Mouse (Mus musculus) neural tube, embryonic 15.5 days (tissue): ENCODE data around the gene Ptn. TPM values are rescaled to one million over a fixed set of nuclear protein-coding genes. Genes with fewer than 3 reads are reported as not detected.

Experiments used
- ATAC-seq: fragments of 200-750 bp; cut with Nextera tagmentation; 2 replicates; pipeline ENCODE4 v1.8.0; 2017; ENCODE audit warnings: mild to moderate bottlenecking, moderate TSS enrichment, moderate library complexity; ENCODE audit not compliant: low FRiP score
- H3K27ac ChIP-seq: fragments of 300-500 bp; sonication (generic); replicated peaks from 2 replicates; pipeline ENCODE4 v1.5.1; 2015; ENCODE audit warnings: mild to moderate bottlenecking, inconsistent platforms
- H3K27me3 ChIP-seq: fragments of 300-500 bp; sonication (generic); replicated peaks from 2 replicates; pipeline ENCODE4 v1.6.1; 2015; ENCODE audit warnings: inconsistent platforms
- H3K36me3 ChIP-seq: fragments of 300-500 bp; sonication (generic); 2 replicates; pipeline ENCODE4 v1.6.1; 2015; ENCODE audit warnings: inconsistent platforms
- H3K4me1 ChIP-seq: fragments of 300-500 bp; sonication (generic); 2 replicates; pipeline ENCODE4 v1.6.1; 2015; ENCODE audit warnings: inconsistent platforms
- H3K4me2 ChIP-seq: fragments of 300-500 bp; sonication (generic); 2 replicates; pipeline ENCODE4 v1.6.1; 2015; ENCODE audit warnings: inconsistent platforms, mild to moderate bottlenecking, moderate library complexity
- H3K4me3 ChIP-seq: fragments of 300-500 bp; sonication (generic); replicated peaks from 2 replicates; pipeline ENCODE4 v1.5.1; 2015; ENCODE audit warnings: mild to moderate bottlenecking, inconsistent platforms
- H3K9ac ChIP-seq: fragments of 300-500 bp; sonication (generic); replicated peaks from 2 replicates; pipeline ENCODE4 v1.6.1; 2015; ENCODE audit warnings: mild to moderate bottlenecking, inconsistent platforms
- H3K9me3 ChIP-seq: fragments of 300-500 bp; sonication (generic); replicated peaks from 2 replicates; pipeline ENCODE4 v1.6.1; 2016; ENCODE audit warnings: inconsistent platforms
- WGBS: fragments of 180-500 bp; shearing (Covaris S2); methylation state at CpG from one replicate; pipeline ENCODE4 v1.1.7; 2015; ENCODE audit warnings: mixed read lengths; 5-methylcytosine and 5-hydroxymethylcytosine counted together
- polyA plus RNA-seq: library from polyadenylated mRNA; unstranded; fragments of >200 nt; fragmentation: Nextera tagmentation; extraction: Ambion mirVana; gene quantifications from 2 replicates; pipeline ENCODE4 v1.2.1, GENCODE M21; 2015

Ptn gene
- polyA plus RNA-seq, 1 experiment from 2014 or later = 715 TPM

- H3K4me1 ChIP-seq = peaks cover 28% of the 10 kb centered on the region
- H3K4me3 ChIP-seq = no peak overlapping the region
- H3K36me3 ChIP-seq = no peaks in the 10 kb centered on the region
- peak; percentile 33; the same call in 1 of the 2 replicates for ATAC-seq
- H3K27ac ChIP-seq = peak overlapping the region; percentile 52
- H3K9me3 ChIP-seq = no peaks in the 10 kb centered on the region
- H3K4me2 ChIP-seq = peak overlapping the region; percentile 13; the same call in 1 of the 2 replicates
- 24% methylated on average over 12 of the region's 12 CpGs for WGBS
- no peak overlapping the region for H3K9ac ChIP-seq
- H3K27me3 ChIP-seq = no peaks in the 10 kb centered on the region
Measured at GRCm38 (mm10) chr6:36788576-36789191, 21.3 kb downstream of the Ptn start.

- Histone ChIP-seq H3K4me1 (peaks cover 37% of the 10 kb centered on the region), H3K27ac (peak overlapping the region; percentile 60), H3K27me3 (no peaks in the 10 kb centered on the region), H3K36me3 (no peaks in the 10 kb centered on the region), H3K9me3 (no peaks in the 10 kb centered on the region), H3K9ac (no peak overlapping the region), H3K4me2 (no peak overlapping the region), H3K4me3 (no peak overlapping the region)
- WGBS = 25% methylated on average over 3 of the region's 3 CpGs
- peak; percentile 78 for ATAC-seq
Measured at GRCm38 (mm10) chr6:36784682-36785208, 25.3 kb downstream of the Ptn start.

GRCm38 (mm10) chr6:36782481-36782880, 27.5 kb downstream of the Ptn start:
- Histone ChIP-seq H3K36me3 (no peaks in the 10 kb centered on the region), H3K9me3 (no peaks in the 10 kb centered on the region), H3K27ac (0 out of 2 replicates have a peak overlapping the region, but pooled peaks have one; percentile 0), H3K4me1 (peaks cover 39% of the 10 kb centered on the region), H3K9ac (no peak overlapping the region), H3K27me3 (no peaks in the 10 kb centered on the region), H3K4me2 (no peak overlapping the region), H3K4me3 (no peak overlapping the region)
- WGBS = 41% methylated on average over 4 of the region's 4 CpGs
- ATAC-seq = no peak

GRCm38 (mm10) chr6:36777567-36778337, 32.3 kb downstream of the Ptn start:
- peak overlapping the region; percentile 42 for H3K27ac ChIP-seq
- H3K27me3 ChIP-seq = no peaks in the 10 kb centered on the region
- no peak overlapping the region for H3K4me2 ChIP-seq
- H3K4me3 ChIP-seq = no peak overlapping the region
- 30% methylated on average over 7 of the region's 7 CpGs for WGBS
- ATAC-seq = 0 out of 2 replicates have a peak, but pooled peaks have one; percentile 14
- H3K9ac ChIP-seq = no peak overlapping the region
- no peaks in the 10 kb centered on the region for H3K9me3 ChIP-seq
- H3K4me1 ChIP-seq = peaks cover 56% of the 10 kb centered on the region
- no peaks in the 10 kb centered on the region; the same call in 1 of the 2 replicates for H3K36me3 ChIP-seq

- WGBS = 25% methylated on average over 2 of the region's 2 CpGs
- no peak for ATAC-seq
- no peaks in the 10 kb centered on the region for H3K9me3 ChIP-seq
- no peak overlapping the region for H3K4me2 ChIP-seq
- H3K36me3 ChIP-seq = peaks cover 4% of the 10 kb centered on the region; the same call in 1 of the 2 replicates
- H3K9ac ChIP-seq = no peak overlapping the region
- peaks cover 52% of the 10 kb centered on the region for H3K4me1 ChIP-seq
- peak overlapping the region; percentile 42 for H3K27ac ChIP-seq
- no peak overlapping the region for H3K4me3 ChIP-seq
- H3K27me3 ChIP-seq = no peaks in the 10 kb centered on the region
Measured at GRCm38 (mm10) chr6:36777039-36777438, 33.0 kb downstream of the Ptn start.

GRCm38 (mm10) chr6:36775647-36776360, 34.2 kb downstream of the Ptn start:
- no peaks in the 10 kb centered on the region for H3K27me3 ChIP-seq
- WGBS = 16% methylated on average over 10 of the region's 10 CpGs
- ATAC-seq = peak; percentile 62
- H3K36me3 ChIP-seq = peaks cover 10% of the 10 kb centered on the region
- H3K27ac ChIP-seq = peak overlapping the region; percentile 60
- H3K4me1 ChIP-seq = peaks cover 52% of the 10 kb centered on the region
- H3K4me2 ChIP-seq = 0 out of 2 replicates have a peak overlapping the region, but pooled peaks have one; percentile 0
- no peak overlapping the region for H3K9ac ChIP-seq
- H3K9me3 ChIP-seq = no peaks in the 10 kb centered on the region
- no peak overlapping the region for H3K4me3 ChIP-seq

- Histone ChIP-seq H3K4me3 (no peak overlapping the region), H3K9ac (no peak overlapping the region), H3K36me3 (peaks cover 10% of the 10 kb centered on the region), H3K9me3 (no peaks in the 10 kb centered on the region), H3K4me1 (peaks cover 32% of the 10 kb centered on the region), H3K4me2 (no peak overlapping the region), H3K27me3 (no peaks in the 10 kb centered on the region), H3K27ac (no peak overlapping the region)
- ATAC-seq = no peak
- 68% methylated on average over 2 of the region's 2 CpGs for WGBS
Measured at GRCm38 (mm10) chr6:36772541-36772940, 37.5 kb downstream of the Ptn start.

GRCm38 (mm10) chr6:36769012-36769411, 41.0 kb downstream of the Ptn start:
- Histone ChIP-seq H3K27me3 (no peaks in the 10 kb centered on the region), H3K36me3 (peaks cover 14% of the 10 kb centered on the region), H3K4me2 (no peak overlapping the region), H3K4me1 (0 out of 2 replicates have a peak, but pooled peaks cover 2% of the 10 kb centered on the region), H3K9me3 (no peaks in the 10 kb centered on the region), H3K9ac (no peak overlapping the region), H3K4me3 (no peak overlapping the region), H3K27ac (no peak overlapping the region)
- WGBS = 54% methylated on average over 3 of the region's 3 CpGs
- ATAC-seq = no peak

GRCm38 (mm10) chr6:36766941-36767340, 43.1 kb downstream of the Ptn start:
- no peaks in the 10 kb centered on the region for H3K27me3 ChIP-seq
- WGBS = 83% methylated on average over 3 of the region's 3 CpGs
- no peak overlapping the region for H3K9ac ChIP-seq
- no peak overlapping the region for H3K27ac ChIP-seq
- H3K9me3 ChIP-seq = no peaks in the 10 kb centered on the region
- H3K4me1 ChIP-seq = no peaks in the 10 kb centered on the region
- no peak for ATAC-seq
- no peak overlapping the region for H3K4me3 ChIP-seq
- peaks cover 8% of the 10 kb centered on the region for H3K36me3 ChIP-seq
- H3K4me2 ChIP-seq = no peak overlapping the region

GRCm38 (mm10) chr6:36755001-36755885, 54.8 kb downstream of the Ptn start:
- ATAC-seq = no peak; the same call in 1 of the 2 replicates
- H3K4me3 ChIP-seq = no peak overlapping the region
- no peak overlapping the region for H3K4me2 ChIP-seq
- no peaks in the 10 kb centered on the region for H3K27me3 ChIP-seq
- 43% methylated on average over 10 of the region's 10 CpGs for WGBS
- no peak overlapping the region for H3K9ac ChIP-seq
- peaks cover 12% of the 10 kb centered on the region for H3K4me1 ChIP-seq
- H3K9me3 ChIP-seq = no peaks in the 10 kb centered on the region
- H3K27ac ChIP-seq = no peak overlapping the region
- H3K36me3 ChIP-seq = no peaks in the 10 kb centered on the region; the same call in 1 of the 2 replicates
